In genomic region chr2:147307488-147308386, GRCm38 (mm10) we compare ENCODE assay signal across 9 mouse cellular contexts. TPM values are rescaled to one million over a fixed set of nuclear protein-coding genes. Genes with fewer than 3 reads are reported as not detected.
A peak's percentile ranks its signal among the peaks of the same experiment; 100 is the strongest.
DNase-seq lines count a peak whose midpoint lies in the region; ATAC-seq and TF ChIP-seq lines count a peak whose summit lies in the region.
"Had no signal": no experiment of that assay in that cellular context is flagged by ENCODE, and none has a peak within 500 bp of the region (broad histone marks: within the 10 kb centered on the region; RNA-seq: fewer than 3 reads in every experiment).

No protein-coding gene starts in this region.

- no peak overlapping the region for H3K4me2 ChIP-seq in kidney, embryonic 16.5 days (replicated peaks; ENCODE audit: low read depth, low read length)
- H3K4me2 ChIP-seq in neural tube, embryonic 12.5 days (replicated peaks): no peak overlapping the region
- H3K4me2 ChIP-seq: heart, embryonic 13.5 days had no signal

- H3K4me1 ChIP-seq in kidney, embryonic 16.5 days (ENCODE audit: insufficient read depth, low read length): no peaks in the 10 kb centered on the region
- H3K4me1 ChIP-seq in liver, adult 2 months (ENCODE audit: control insufficient read depth, insufficient read depth, low read length): no peaks in the 10 kb centered on the region
- H3K4me1 ChIP-seq in neural tube, embryonic 12.5 days: no peaks in the 10 kb centered on the region
- H3K4me1 ChIP-seq: heart, embryonic 13.5 days had no signal

- WGBS in kidney, embryonic 16.5 days: 24% methylated on average over 12 of the region's 12 CpGs
- 21% methylated on average over 12 of the region's 12 CpGs for WGBS in liver, adult 2 months
- WGBS in neural tube, embryonic 12.5 days: 18% methylated on average over 12 of the region's 12 CpGs

- peaks cover 10% of the 10 kb centered on the region; the same call in 1 of the 2 replicates for H3K27me3 ChIP-seq in kidney, embryonic 16.5 days (ENCODE audit: insufficient read depth, low read length)
- H3K27me3 ChIP-seq in liver, adult 2 months (ENCODE audit: control insufficient read depth, insufficient read depth, low read length): no peaks in the 10 kb centered on the region
- H3K27me3 ChIP-seq in neural tube, embryonic 12.5 days (replicated peaks): peaks cover 9% of the 10 kb centered on the region

- no peaks in the 10 kb centered on the region for H3K36me3 ChIP-seq in kidney, embryonic 16.5 days (ENCODE audit: insufficient read depth, low read length)
- H3K36me3 ChIP-seq in liver, adult 2 months (ENCODE audit: control insufficient read depth, insufficient read depth, low read length): no peaks in the 10 kb centered on the region
- no peaks in the 10 kb centered on the region for H3K36me3 ChIP-seq in neural tube, embryonic 12.5 days
- H3K36me3 ChIP-seq: heart, embryonic 13.5 days had no signal

- ATAC-seq in kidney, embryonic 16.5 days (ENCODE audit: low FRiP score, low TSS enrichment): peak; percentile 86; the same call in 1 of the 2 replicates
- peak; percentile 83 for ATAC-seq in neural tube, embryonic 12.5 days (ENCODE audit: low FRiP score, low read depth)

- H3K27ac ChIP-seq in kidney, embryonic 16.5 days (ENCODE audit: low read length): no peak overlapping the region
- H3K27ac ChIP-seq in liver, adult 2 months (replicated peaks; ENCODE audit: insufficient read depth, low read depth, low read length): no peak overlapping the region
- H3K27ac ChIP-seq in neural tube, embryonic 12.5 days: no peak overlapping the region
- H3K27ac ChIP-seq: heart, embryonic 13.5 days had no signal

- no peak overlapping the region for H3K9ac ChIP-seq in kidney, embryonic 16.5 days (replicated peaks; ENCODE audit: low read length)
- no peak overlapping the region for H3K9ac ChIP-seq in liver, adult 2 months (ENCODE audit: low read depth, low read length)
- no peak overlapping the region for H3K9ac ChIP-seq in neural tube, embryonic 12.5 days
- H3K9ac ChIP-seq: heart, embryonic 13.5 days had no signal

- no peak overlapping the region for H3K4me3 ChIP-seq in kidney, embryonic 16.5 days (ENCODE audit: low read length)
- H3K4me3 ChIP-seq in liver, adult 2 months (ENCODE audit: insufficient read depth, low read depth, low read length): no peak overlapping the region
- no peak overlapping the region for H3K4me3 ChIP-seq in neural tube, embryonic 12.5 days
- H3K4me3 ChIP-seq: heart, embryonic 13.5 days had no signal

- no peak for TF ChIP-seq POLR2A in liver, adult 2 months (IDR thresholded peaks at IDR 0.05; ENCODE audit: extremely low read depth, insufficient read depth, low read length)

- DNase-seq in CD4-positive helper T cell, adult 2 months (ENCODE audit: low read depth, low spot score): peak; percentile 15
- peak; percentile 72 for DNase-seq in adrenal gland, postnatal 14 days
- peak; percentile 76 for DNase-seq in embryo, embryonic 9.5 days (ENCODE audit: extremely low spot score)
- DNase-seq in heart, adult 8-10 months (ENCODE audit: low spot score): peak; percentile 15
- DNase-seq in liver, adult 2 months (ENCODE audit: extremely low read depth, low read depth, low spot score): peak; percentile 23
- peak; percentile 10 to 21 for DNase-seq in thymus, postnatal 36 days

- H3K79me2 ChIP-seq in liver, adult 2 months (ENCODE audit: control insufficient read depth, insufficient read depth, low read length): no peaks in the 10 kb centered on the region

- H3K9me3 ChIP-seq in kidney, embryonic 16.5 days (ENCODE audit: low read length): no peaks in the 10 kb centered on the region
- no peaks in the 10 kb centered on the region for H3K9me3 ChIP-seq in neural tube, embryonic 12.5 days
- H3K9me3 ChIP-seq: heart, embryonic 13.5 days had no signal

- peak; percentile 98 for TF ChIP-seq CTCF in liver, adult 2 months (IDR thresholded peaks at IDR 0.05; ENCODE audit: low read depth, low read length)

RNA-seq across cellular contexts. Expression of gene Pax1, which starts 54.0 kb away (rescaled TPM):
- total RNA-seq in adrenal gland, postnatal 14 days (2021): not detected in 2 replicates
- total RNA-seq in heart, adult 8-10 months (2022): not detected
- polyA plus RNA-seq in kidney, embryonic 16.5 days (2015; fragmentation: Nextera tagmentation; extraction: Ambion mirVana): 0.07 TPM in 1 of 2 replicates, not detected in the other
- total RNA-seq in liver, adult 2 months (2014; rRNA removed): not detected in 2 replicates
- polyA plus RNA-seq in liver, adult 2 months (2012; rRNA removed): not detected in 2 replicates
- polyA plus RNA-seq in neural tube, embryonic 12.5 days (2016; fragmentation: Nextera tagmentation; extraction: Ambion mirVana): 10.9 and 17.6 TPM in 2 replicates

Comparison
In these comparisons a context has a peak if more than half of its experiments do, and no peak if none do; other contexts are left out.
1. DNase-seq: peak in every context shown above with its lines; median percentile 76 in embryo, embryonic 9.5 days; 72 in adrenal gland, postnatal 14 days; 23 in liver, adult 2 months; 16 in thymus, postnatal 36 days; 15 in CD4-positive helper T cell, adult 2 months; 15 in heart, adult 8-10 months.